Mouse (Mus musculus): ENCODE results near the gene Gm17622.

Gene Gm17622

GRCm38 (mm10) chr13:96490433-96490832, at the start of gene Gm17622:
Gm17622 (plus strand) TSS chr13:96490733.
- DNase-seq = no peak

GRCm38 (mm10) chr13:96450205-96450856, 40.2 kb upstream of the Gm17622 start:
- no peak for DNase-seq

- no peak for DNase-seq
Measured at GRCm38 (mm10) chr13:96450869-96451268, 39.7 kb upstream of the Gm17622 start.

- no peak for DNase-seq
Measured at GRCm38 (mm10) chr13:96451386-96452140, 39.0 kb upstream of the Gm17622 start.

- DNase-seq = no peak
Measured at GRCm38 (mm10) chr13:96452621-96453020, 37.9 kb upstream of the Gm17622 start.

GRCm38 (mm10) chr13:96454288-96454687, 36.2 kb upstream of the Gm17622 start:
- DNase-seq = peak in 1 of 2 experiments; percentile 50

GRCm38 (mm10) chr13:96457566-96457965, 33.0 kb upstream of the Gm17622 start:
- DNase-seq = no peak

- DNase-seq = no peak
Measured at GRCm38 (mm10) chr13:96458018-96458417, 32.5 kb upstream of the Gm17622 start.

GRCm38 (mm10) chr13:96458606-96459005, 31.9 kb upstream of the Gm17622 start:
- no peak for DNase-seq

- no peak for DNase-seq
Measured at GRCm38 (mm10) chr13:96462644-96463043, 27.9 kb upstream of the Gm17622 start.

- no peak for DNase-seq
Measured at GRCm38 (mm10) chr13:96465315-96465714, 25.2 kb upstream of the Gm17622 start.

GRCm38 (mm10) chr13:96468678-96469077, 21.9 kb upstream of the Gm17622 start:
- no peak for DNase-seq

- no peak for DNase-seq
Measured at GRCm38 (mm10) chr13:96470556-96470955, 20.0 kb upstream of the Gm17622 start.

- DNase-seq = no peak
Measured at GRCm38 (mm10) chr13:96470957-96471356, 19.6 kb upstream of the Gm17622 start, which contains the start of gene Ankdd1b. Ankdd1b (minus strand) TSS chr13:96471198.

- no peak for DNase-seq
Measured at GRCm38 (mm10) chr13:96477226-96477625, 13.3 kb upstream of the Gm17622 start.

- DNase-seq = no peak
Measured at GRCm38 (mm10) chr13:96478991-96479390, 11.5 kb upstream of the Gm17622 start.

GRCm38 (mm10) chr13:96487230-96487629, 3.3 kb upstream of the Gm17622 start:
- DNase-seq = no peak

GRCm38 (mm10) chr13:96487968-96488367, 2.6 kb upstream of the Gm17622 start:
- no peak for DNase-seq

- DNase-seq = no peak
Measured at GRCm38 (mm10) chr13:96496630-96497029, 6.1 kb downstream of the Gm17622 start.

- no peak for DNase-seq
Measured at GRCm38 (mm10) chr13:96499891-96500290, 9.4 kb downstream of the Gm17622 start.

GRCm38 (mm10) chr13:96505661-96506060, 15.1 kb downstream of the Gm17622 start:
- DNase-seq = no peak

- DNase-seq = no peak
Measured at GRCm38 (mm10) chr13:96506313-96506712, 15.8 kb downstream of the Gm17622 start.

- DNase-seq = no peak
Measured at GRCm38 (mm10) chr13:96507541-96507940, 17.0 kb downstream of the Gm17622 start.

GRCm38 (mm10) chr13:96510635-96511034, 20.1 kb downstream of the Gm17622 start:
- DNase-seq = no peak
